Mouse (Mus musculus) A20 (cell line): ENCODE results near the gene Mthfd2l.

Experiments used
- DNase-seq: peaks from one replicate; pipeline ENCODE4 v3.0.0-alpha.2; 2011; ENCODE audit warnings: low read depth, low spot score

Mthfd2l gene

DNA sequence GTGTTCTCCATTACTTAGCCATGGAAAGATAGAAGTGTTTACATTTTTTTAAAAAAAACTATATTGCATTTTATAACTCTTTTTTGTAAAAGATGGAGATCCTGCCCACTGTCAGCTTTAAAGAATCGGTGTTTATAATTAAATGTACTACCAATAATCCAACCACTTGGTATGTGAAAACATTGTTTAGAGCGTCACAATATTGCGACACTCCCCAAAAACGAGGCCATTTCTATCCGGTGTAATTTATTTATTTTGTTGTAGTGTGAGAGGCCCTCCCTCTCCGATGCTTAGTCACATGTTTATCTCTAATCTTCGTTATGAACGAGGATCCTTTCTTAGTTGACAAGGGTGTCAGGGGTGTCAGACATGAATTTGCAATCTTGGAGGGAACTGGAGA lies 117.5 kb downstream of the Mthfd2l start:
- DNase-seq: no peak
